Mouse (Mus musculus) testis, adult 2 months (tissue): ENCODE data around the gene Zmiz1.

Source experiments
- CTCF ChIP-seq: fragments of 200-500 bp; IDR thresholded peaks from 2 replicates; pipeline ENCODE4 v1.5.1; 2012; ENCODE audit warnings: low read depth, mild to moderate bottlenecking, inconsistent platforms, low read length, moderate library complexity; ENCODE audit not compliant: control insufficient read depth, insufficient read depth, insufficient replicate concordance
- POLR2A ChIP-seq: fragments of 200-500 bp; IDR thresholded peaks from 2 replicates; pipeline ENCODE4 v1.6.1; 2012; ENCODE audit warnings: low read depth, mild to moderate bottlenecking, inconsistent platforms, low read length, moderate library complexity; ENCODE audit not compliant: control insufficient read depth

DNA sequence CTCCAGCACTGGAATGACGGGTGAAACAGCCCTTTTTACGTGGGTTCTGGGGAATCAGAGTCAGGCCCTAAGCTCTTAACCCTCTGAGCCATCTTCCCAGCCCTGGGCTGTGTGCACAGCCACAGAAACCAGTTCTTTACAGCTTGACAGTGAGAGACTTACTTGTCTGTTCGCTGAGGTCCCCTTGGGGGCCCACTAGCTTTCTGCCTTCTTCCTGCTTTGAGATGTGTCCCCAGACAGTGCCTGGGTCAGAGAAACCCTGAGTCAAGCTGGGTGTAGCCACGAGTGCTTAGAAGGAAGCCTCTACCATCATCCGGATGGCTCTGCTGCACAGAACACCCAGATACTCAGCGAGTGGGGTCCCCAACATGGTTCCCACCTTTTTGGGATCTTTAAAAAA, 15.7 kb downstream of the Zmiz1 start:
- TF ChIP-seq CTCF: no peak
- TF ChIP-seq POLR2A: no peak
